Mouse (Mus musculus): Measurements from ENCODE around the gene Tmem202.

Gene Tmem202

GRCm38 (mm10) chr9:59542766-59543324, 3.2 kb upstream of the Tmem202 start:
- in situ Hi-C loops (cut with MboI; ENCODE audit: low pct_unique_long_range_greater_than_20kb in 1 of 2, low sequenced_read_pairs in 2 of 2, unreplicated experiment in 1 of 2) = no loop called here

- in situ Hi-C loops (cut with MboI; ENCODE audit: low pct_unique_long_range_greater_than_20kb in 1 of 2, low sequenced_read_pairs in 2 of 2, unreplicated experiment in 1 of 2) = no loop called here
These were observed 2.0 kb upstream of the Tmem202 start for GRCm38 (mm10) chr9:59541617-59542016.

GRCm38 (mm10) chr9:59537651-59538050, 2.0 kb downstream of the Tmem202 start:
- in situ Hi-C loops (cut with MboI; ENCODE audit: low pct_unique_long_range_greater_than_20kb in 1 of 2, low sequenced_read_pairs in 2 of 2, unreplicated experiment in 1 of 2) = no loop called here

- in situ Hi-C loops (cut with MboI; ENCODE audit: low pct_unique_long_range_greater_than_20kb in 1 of 2, low sequenced_read_pairs in 2 of 2, unreplicated experiment in 1 of 2) = no loop called here
These were observed 5.8 kb downstream of the Tmem202 start for GRCm38 (mm10) chr9:59533889-59534288.

GRCm38 (mm10) chr9:59533422-59533821, 6.2 kb downstream of the Tmem202 start:
- in situ Hi-C loops (cut with MboI; ENCODE audit: low pct_unique_long_range_greater_than_20kb in 1 of 2, low sequenced_read_pairs in 2 of 2, unreplicated experiment in 1 of 2) = no loop called here

GRCm38 (mm10) chr9:59531645-59532044, 8.0 kb downstream of the Tmem202 start:
- in situ Hi-C loops (cut with MboI; ENCODE audit: low pct_unique_long_range_greater_than_20kb in 1 of 2, low sequenced_read_pairs in 2 of 2, unreplicated experiment in 1 of 2) = no loop called here

GRCm38 (mm10) chr9:59528274-59528673, 11.4 kb downstream of the Tmem202 start:
- in situ Hi-C loops (cut with MboI; ENCODE audit: low pct_unique_long_range_greater_than_20kb in 1 of 2, low sequenced_read_pairs in 2 of 2, unreplicated experiment in 1 of 2) = no loop called here

GRCm38 (mm10) chr9:59527580-59527979, 12.1 kb downstream of the Tmem202 start:
- in situ Hi-C loops (cut with MboI; ENCODE audit: low pct_unique_long_range_greater_than_20kb in 1 of 2, low sequenced_read_pairs in 2 of 2, unreplicated experiment in 1 of 2) = no loop called here

- in situ Hi-C loops (cut with MboI; ENCODE audit: low pct_unique_long_range_greater_than_20kb in 1 of 2, low sequenced_read_pairs in 2 of 2, unreplicated experiment in 1 of 2) = no loop called here
These were observed 12.9 kb downstream of the Tmem202 start for GRCm38 (mm10) chr9:59526727-59527126.

GRCm38 (mm10) chr9:59522906-59523305, 16.7 kb downstream of the Tmem202 start:
- in situ Hi-C loops (cut with MboI; ENCODE audit: low pct_unique_long_range_greater_than_20kb in 1 of 2, low sequenced_read_pairs in 2 of 2, unreplicated experiment in 1 of 2) = no loop called here

GRCm38 (mm10) chr9:59519396-59519795, 20.3 kb downstream of the Tmem202 start:
- in situ Hi-C loops (cut with MboI; ENCODE audit: low pct_unique_long_range_greater_than_20kb in 1 of 2, low sequenced_read_pairs in 2 of 2, unreplicated experiment in 1 of 2) = no loop called here

GRCm38 (mm10) chr9:59518976-59519375, 20.7 kb downstream of the Tmem202 start:
- in situ Hi-C loops (cut with MboI; ENCODE audit: low pct_unique_long_range_greater_than_20kb in 1 of 2, low sequenced_read_pairs in 2 of 2, unreplicated experiment in 1 of 2) = no loop called here

- in situ Hi-C loops (cut with MboI; ENCODE audit: low pct_unique_long_range_greater_than_20kb in 1 of 2, low sequenced_read_pairs in 2 of 2, unreplicated experiment in 1 of 2) = no loop called here
These were observed 22.5 kb downstream of the Tmem202 start for GRCm38 (mm10) chr9:59517127-59517526.

- in situ Hi-C loops (cut with MboI; ENCODE audit: low pct_unique_long_range_greater_than_20kb in 1 of 2, low sequenced_read_pairs in 2 of 2, unreplicated experiment in 1 of 2) = no loop called here
These were observed 24.6 kb downstream of the Tmem202 start for GRCm38 (mm10) chr9:59515069-59515468.

- in situ Hi-C loops (cut with MboI; ENCODE audit: low pct_unique_long_range_greater_than_20kb in 1 of 2, low sequenced_read_pairs in 2 of 2, unreplicated experiment in 1 of 2) = no loop called here
These were observed 27.3 kb downstream of the Tmem202 start for GRCm38 (mm10) chr9:59512381-59512780.

GRCm38 (mm10) chr9:59508146-59508545, 31.5 kb downstream of the Tmem202 start:
- in situ Hi-C loops (cut with MboI; ENCODE audit: low pct_unique_long_range_greater_than_20kb in 1 of 2, low sequenced_read_pairs in 2 of 2, unreplicated experiment in 1 of 2) = no loop called here

- in situ Hi-C loops (cut with MboI; ENCODE audit: low pct_unique_long_range_greater_than_20kb in 1 of 2, low sequenced_read_pairs in 2 of 2, unreplicated experiment in 1 of 2) = no loop called here
These were observed 52.3 kb downstream of the Tmem202 start for GRCm38 (mm10) chr9:59487331-59487730.

GRCm38 (mm10) chr9:59486549-59487065, 53.0 kb downstream of the Tmem202 start, which contains the start of gene Arih1:
Gene Arih1 (minus strand): TSS chr9:59486618.
- in situ Hi-C loops (cut with MboI; ENCODE audit: low pct_unique_long_range_greater_than_20kb in 1 of 2, low sequenced_read_pairs in 2 of 2, unreplicated experiment in 1 of 2) = no loop called here

- in situ Hi-C loops (cut with MboI; ENCODE audit: low pct_unique_long_range_greater_than_20kb in 1 of 2, low sequenced_read_pairs in 2 of 2, unreplicated experiment in 1 of 2) = no loop called here
These were observed 53.5 kb downstream of the Tmem202 start for GRCm38 (mm10) chr9:59486076-59486518.

GRCm38 (mm10) chr9:59485511-59486075, 54.1 kb downstream of the Tmem202 start:
- in situ Hi-C loops (cut with MboI; ENCODE audit: low pct_unique_long_range_greater_than_20kb in 1 of 2, low sequenced_read_pairs in 2 of 2, unreplicated experiment in 1 of 2) = no loop called here

Measured in mouse embryonic stem cell (cell line).